Mouse (Mus musculus): ENCODE measurements around the gene Nprl2. TPM values are rescaled to one million over a fixed set of nuclear protein-coding genes. Genes with fewer than 3 reads are reported as not detected.

The Nprl2 gene
- total RNA-seq, 2 experiments from 2014 or later: 17.5 to 18.5 TPM

- intact Hi-C loops (cut with DNase I): no loop called here
- no peak for DNase-seq
Observed at GRCm38 (mm10) chr9:107590773-107591060, 48.7 kb downstream of the Nprl2 start.

GRCm38 (mm10) chr9:107593101-107593976 is 51.3 kb downstream of the Nprl2 start:
- intact Hi-C loops (cut with DNase I): no loop called here
- no peak for DNase-seq

GRCm38 (mm10) chr9:107594281-107595062 is 52.4 kb downstream of the Nprl2 start:
- no peak for DNase-seq
- intact Hi-C loops (cut with DNase I): no loop called here

Other genes starting within 250 kb of the Nprl2 start
- 100 to 1,000 TPM; 145 to 149 TPM for gene Cish, start 246.2 kb upstream of the Nprl2 start, total RNA-seq (2021)
- gene Hemk1, start 203.9 kb upstream of the Nprl2 start, total RNA-seq (2021): 10 to 100 TPM; 22.3 to 22.6 TPM
- gene 6430571L13Rik, start 201.6 kb upstream of the Nprl2 start, total RNA-seq (2021): 1 to 10 TPM; 4.2 to 5.3 TPM
- gene Cacna2d2, start 142.6 kb upstream of the Nprl2 start, total RNA-seq (2021): 10 to 100 TPM; 10.5 to 13.3 TPM
- gene Tmem115, start 8.3 kb upstream of the Nprl2 start, total RNA-seq (2021): 10 to 100 TPM; 22.7 to 26.8 TPM
- gene Cyb561d2, start within 50 bp of the Nprl2 start, total RNA-seq (2021): 1 to 10 TPM; 4.7 to 5.3 TPM
- gene Zmynd10, start 5.1 kb downstream of the Nprl2 start, total RNA-seq (2021): not detected
- gene Rassf1, start 9.3 kb downstream of the Nprl2 start, total RNA-seq (2021): 10 to 100 TPM; 16.5 to 17.3 TPM
- 10 to 100 TPM; 35.1 to 35.3 TPM for gene Tusc2, start 21.0 kb downstream of the Nprl2 start, total RNA-seq (2021)
- 10 to 100 TPM; 36.4 to 39.0 TPM for gene Hyal2, start 25.7 kb downstream of the Nprl2 start, total RNA-seq (2021)
- 1 to 10 TPM; 5.1 to 5.7 TPM for gene Hyal1, start 34.7 kb downstream of the Nprl2 start, total RNA-seq (2021)
- gene Naa80, start 36.7 kb downstream of the Nprl2 start, total RNA-seq (2021): 10 to 100 TPM; 16.6 to 19.1 TPM
- gene Hyal3, start 38.6 kb downstream of the Nprl2 start, total RNA-seq (2021): under 1 TPM; 0.36 to 0.46 TPM
- 10 to 100 TPM; 48.4 to 51.2 TPM for gene Ifrd2, start 45.4 kb downstream of the Nprl2 start, total RNA-seq (2021)
- gene Sema3b, start 67.0 kb downstream of the Nprl2 start, total RNA-seq (2021): 10 to 100 TPM; 18.5 to 22.0 TPM
- 100 to 1,000 TPM; 248 to 259 TPM for gene Gnai2, start 93.1 kb downstream of the Nprl2 start, total RNA-seq (2021)
- gene Slc38a3, start 127.3 kb downstream of the Nprl2 start, total RNA-seq (2021): 10 to 100 TPM; 66.0 to 80.3 TPM
- not detected for gene Gnat1, start 137.5 kb downstream of the Nprl2 start, total RNA-seq (2021)
- gene Sema3f, start 168.2 kb downstream of the Nprl2 start, total RNA-seq (2021): 10 to 100 TPM; 16.0 to 16.9 TPM
- gene Rbm5, start 228.8 kb downstream of the Nprl2 start, total RNA-seq (2021): 10 to 100 TPM; 47.2 to 52.6 TPM